Comparison of ENCODE assay signal across 21 mouse cellular contexts in the genomic region with DNA sequence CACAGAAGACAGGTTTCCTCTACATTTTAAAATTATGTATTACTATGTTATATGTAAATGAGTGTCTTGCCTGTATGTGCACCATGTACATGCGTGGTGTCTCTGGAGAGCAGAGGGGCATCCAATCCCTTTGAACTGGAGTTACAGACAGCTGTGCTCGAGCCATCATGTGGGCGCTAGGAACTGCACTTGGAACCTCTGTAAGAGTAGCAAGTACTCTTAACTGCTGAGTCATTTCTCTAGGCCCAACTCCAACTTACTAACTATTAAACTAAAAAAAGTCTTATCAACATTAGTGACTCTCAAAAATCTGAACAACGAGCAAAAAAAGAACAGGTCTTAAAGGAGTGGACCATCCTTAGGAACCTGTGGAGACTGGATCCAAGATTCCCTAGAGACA.
DNase-seq lines count a peak whose midpoint lies in the region; ATAC-seq and TF ChIP-seq lines count a peak whose summit lies in the region.
"Had no signal": no experiment of that assay in that cellular context is flagged by ENCODE, and none has a peak within 500 bp of the region (broad histone marks: within the 10 kb centered on the region; RNA-seq: fewer than 3 reads in every experiment).

No protein-coding gene starts in this region.

- peaks cover 24% of the 10 kb centered on the region for H3K4me1 ChIP-seq in kidney, adult 2 months (ENCODE audit: control insufficient read depth, insufficient read depth, low read length)
- H3K4me1 ChIP-seq: midbrain, embryonic 10.5 days had no signal

- DNase-seq in kidney, adult 2 months = peak; percentile 53
- no peak for DNase-seq in kidney, adult 8-10 months
- DNase-seq in 416B (ENCODE audit: low read depth) (peak; percentile 78), NIH3T3 (ENCODE audit: low read depth) (peak; percentile 55)
- no peak for DNase-seq in right cerebral cortex, adult 2 months (ENCODE audit: low spot score in 2 of 2)
- no peak for DNase-seq in right cerebral cortex, postnatal 10 days (ENCODE audit: low spot score in 2 of 2)
- DNase-seq: cerebellum, adult 9-10 months; forebrain, postnatal 0 days; gastrocnemius, postnatal 25 days; kidney, adult 11 months; lung, adult 2 months; right cerebral cortex, adult 18-20 months; thymus, adult 18-20 months; thymus, postnatal 36 days had no signal

- 50% methylated on average over 4 of the region's 4 CpGs for WGBS in kidney, adult 2 months

- TF ChIP-seq POLR2A in kidney, adult 2 months (IDR thresholded peaks at IDR 0.05; ENCODE audit: low read depth, low read length) = no peak

- no peak for TF ChIP-seq CTCF in kidney, adult 2 months (conservative IDR thresholded peaks at IDR 0.05; ENCODE audit: insufficient read depth, insufficient read length, low read depth, low read length)

- peak; percentile 49; the same call in 1 of the 2 replicates for ATAC-seq in erythroid progenitor cell, adult 5-6 weeks (replicated peaks; ENCODE audit: low FRiP score, poor library complexity, severe bottlenecking)
- ATAC-seq: forebrain, postnatal 0 days had no signal

- no peaks in the 10 kb centered on the region; the same call in 1 of the 2 replicates for H3K36me3 ChIP-seq in kidney, adult 2 months (ENCODE audit: control insufficient read depth, insufficient read depth, low read length)
- H3K36me3 ChIP-seq: hindbrain, embryonic 12.5 days had no signal

- no peak overlapping the region for H3K4me3 ChIP-seq in kidney, adult 2 months (ENCODE audit: insufficient read depth, low read depth, low read length)
- H3K4me3 ChIP-seq: embryonic facial prominence, embryonic 10.5 days; heart, embryonic 10.5 days; hindbrain, embryonic 12.5 days; left cerebral cortex, adult 2 months; midbrain, embryonic 10.5 days had no signal

- no peaks in the 10 kb centered on the region for H3K27me3 ChIP-seq in kidney, adult 2 months (replicated peaks; ENCODE audit: control insufficient read depth, insufficient read depth, low read length)
- H3K27me3 ChIP-seq: hindbrain, embryonic 12.5 days had no signal

- H3K27ac ChIP-seq in kidney, adult 2 months (ENCODE audit: insufficient read depth, low read depth, low read length) = no peak overlapping the region
- H3K27ac ChIP-seq: embryonic facial prominence, embryonic 10.5 days; heart, embryonic 10.5 days; hindbrain, embryonic 12.5 days; kidney, postnatal 0 days; left cerebral cortex, adult 2 months; midbrain, embryonic 10.5 days had no signal

Comparison
In these comparisons a context has a peak if more than half of its experiments do, and no peak if none do; other contexts are left out.
1. DNase-seq: peak in kidney, adult 2 months (single experiment), 416B (single experiment) and NIH3T3 (single experiment); none in kidney, adult 8-10 months (0 of 2), right cerebral cortex, adult 2 months (0 of 2) and right cerebral cortex, postnatal 10 days (0 of 2).